9 mouse cellular contexts compared by ENCODE assay signal in the genomic region with DNA sequence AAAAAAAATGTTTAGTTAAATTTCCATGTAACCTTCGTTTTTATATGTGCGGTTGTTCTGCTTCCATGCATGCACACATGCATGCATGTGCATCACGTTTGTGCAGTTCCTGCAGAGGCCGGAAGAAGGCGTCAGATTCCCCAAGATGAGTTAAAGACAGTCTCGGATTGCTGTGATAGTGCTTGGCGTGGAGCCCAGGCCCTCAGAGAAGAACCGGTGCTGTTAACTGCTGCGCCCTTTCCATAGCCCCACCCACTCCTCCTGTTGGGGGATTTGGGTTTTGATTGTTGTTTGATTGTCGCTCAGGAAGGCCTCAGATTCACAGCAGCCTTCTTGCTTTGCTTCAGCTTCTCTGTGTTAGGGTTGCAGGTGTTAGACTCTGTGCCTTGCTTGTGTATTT. TPM values are rescaled to one million over a fixed set of nuclear protein-coding genes. Genes with fewer than 3 reads are reported as not detected.
DNase-seq lines count a peak whose midpoint lies in the region; ATAC-seq and TF ChIP-seq lines count a peak whose summit lies in the region.
"Had no signal": no experiment of that assay in that cellular context is flagged by ENCODE, and none has a peak within 500 bp of the region (broad histone marks: within the 10 kb centered on the region; RNA-seq: fewer than 3 reads in every experiment).

No protein-coding gene starts in this region.

- no peaks in the 10 kb centered on the region for H3K9me3 ChIP-seq in forebrain, postnatal 0 days (ENCODE audit: low read length)
- H3K9me3 ChIP-seq in intestine, embryonic 14.5 days (ENCODE audit: control insufficient read depth, low read length) = no peaks in the 10 kb centered on the region
- no peaks in the 10 kb centered on the region for H3K9me3 ChIP-seq in lung, embryonic 15.5 days
- H3K9me3 ChIP-seq in stomach, embryonic 16.5 days (replicated peaks; ENCODE audit: control insufficient read depth, low read length) = no peaks in the 10 kb centered on the region
- H3K9me3 ChIP-seq: liver, embryonic 15.5 days had no signal

- no peak overlapping the region for H3K4me2 ChIP-seq in forebrain, postnatal 0 days (ENCODE audit: low read depth)
- no peak overlapping the region for H3K4me2 ChIP-seq in intestine, embryonic 14.5 days (ENCODE audit: low read length)
- no peak overlapping the region for H3K4me2 ChIP-seq in lung, embryonic 15.5 days
- H3K4me2 ChIP-seq in stomach, embryonic 16.5 days (ENCODE audit: low read depth, low read length) = peak overlapping the region; percentile 19; the same call in 1 of the 2 replicates
- H3K4me2 ChIP-seq: liver, embryonic 15.5 days had no signal

- TF ChIP-seq CTCF in forebrain, postnatal 0 days (IDR thresholded peaks at IDR 0.05; ENCODE audit: low read depth) = peak; percentile 53

- no peak overlapping the region for H3K9ac ChIP-seq in forebrain, postnatal 0 days
- no peak overlapping the region for H3K9ac ChIP-seq in intestine, embryonic 14.5 days (ENCODE audit: low read length)
- H3K9ac ChIP-seq in lung, embryonic 15.5 days = no peak overlapping the region
- no peak overlapping the region for H3K9ac ChIP-seq in stomach, embryonic 16.5 days (ENCODE audit: low read length)
- H3K9ac ChIP-seq: liver, embryonic 15.5 days had no signal

- 24% methylated on average over 10 of the region's 10 CpGs for WGBS in forebrain, postnatal 0 days
- 25% methylated on average over 10 of the region's 10 CpGs for WGBS in intestine, embryonic 14.5 days
- 20% methylated on average over 10 of the region's 10 CpGs for WGBS in lung, embryonic 15.5 days
- 25% methylated on average over 10 of the region's 10 CpGs for WGBS in stomach, embryonic 16.5 days

- DNase-seq in left cerebral cortex, postnatal 14 days (ENCODE audit: low spot score in 2 of 2) = peak; percentile 36 to 81
- no peak for DNase-seq in left cerebral cortex, postnatal 36 days (ENCODE audit: low spot score in 2 of 2)
- DNase-seq in adipocyte (ENCODE audit: low spot score) = peak; percentile 17
- DNase-seq in forebrain, postnatal 0 days = peak; percentile 71
- DNase-seq in intestine, embryonic 14.5 days (ENCODE audit: low spot score) = peak; percentile 73
- no peak for DNase-seq in urinary bladder, postnatal 4 days (ENCODE audit: low spot score in 2 of 2)

- H3K27me3 ChIP-seq in forebrain, postnatal 0 days (ENCODE audit: insufficient read depth, low read length) = no peaks in the 10 kb centered on the region
- H3K27me3 ChIP-seq in intestine, embryonic 14.5 days (replicated peaks; ENCODE audit: control insufficient read depth, insufficient read depth, low read length) = no peaks in the 10 kb centered on the region
- no peaks in the 10 kb centered on the region for H3K27me3 ChIP-seq in lung, embryonic 15.5 days
- no peaks in the 10 kb centered on the region for H3K27me3 ChIP-seq in stomach, embryonic 16.5 days (ENCODE audit: control insufficient read depth, insufficient read depth, low read length)
- H3K27me3 ChIP-seq: liver, embryonic 15.5 days had no signal

- 0 out of 2 replicates have a peak overlapping the region, but pooled peaks have one; percentile 54 for H3K27ac ChIP-seq in forebrain, postnatal 0 days (ENCODE audit: low read depth, low read length)
- peak overlapping the region; percentile 43 for H3K27ac ChIP-seq in intestine, embryonic 14.5 days (ENCODE audit: low read depth)
- H3K27ac ChIP-seq in lung, embryonic 15.5 days = peak overlapping the region; percentile 77
- H3K27ac ChIP-seq in stomach, embryonic 16.5 days (ENCODE audit: low read length) = peak overlapping the region; percentile 79
- H3K27ac ChIP-seq: liver, embryonic 15.5 days had no signal

- no peak overlapping the region for H3K4me3 ChIP-seq in forebrain, postnatal 0 days (ENCODE audit: low read depth, low read length)
- H3K4me3 ChIP-seq in intestine, embryonic 14.5 days (ENCODE audit: low read depth, low read length) = no peak overlapping the region
- no peak overlapping the region for H3K4me3 ChIP-seq in lung, embryonic 15.5 days
- H3K4me3 ChIP-seq in stomach, embryonic 16.5 days (replicated peaks; ENCODE audit: low read length) = no peak overlapping the region
- H3K4me3 ChIP-seq: liver, embryonic 15.5 days had no signal

- peaks cover 24% of the 10 kb centered on the region for H3K36me3 ChIP-seq in forebrain, postnatal 0 days (ENCODE audit: insufficient read depth)
- H3K36me3 ChIP-seq in intestine, embryonic 14.5 days (ENCODE audit: control insufficient read depth, insufficient read depth, low read length) = peaks cover 25% of the 10 kb centered on the region
- H3K36me3 ChIP-seq in lung, embryonic 15.5 days = peaks cover 24% of the 10 kb centered on the region
- peaks cover 15% of the 10 kb centered on the region; the same call in 1 of the 2 replicates for H3K36me3 ChIP-seq in stomach, embryonic 16.5 days (ENCODE audit: control insufficient read depth, insufficient read depth, low read length)

- peak; percentile 77 for ATAC-seq in forebrain, postnatal 0 days
- ATAC-seq in intestine, embryonic 14.5 days (replicated peaks; ENCODE audit: low FRiP score, low TSS enrichment, low read depth) = 0 out of 2 replicates have a peak, but pooled peaks have one; percentile 58
- ATAC-seq in lung, embryonic 15.5 days (ENCODE audit: borderline replicate concordance, extremely low read depth, low FRiP score, low TSS enrichment) = peak; percentile 71; the same call in 1 of the 2 replicates
- ATAC-seq in stomach, embryonic 16.5 days (ENCODE audit: insufficient read depth, low FRiP score) = peak; percentile 61; the same call in 1 of the 2 replicates

- peaks cover 11% of the 10 kb centered on the region; the same call in 1 of the 2 replicates for H3K4me1 ChIP-seq in forebrain, postnatal 0 days (ENCODE audit: insufficient read depth)
- H3K4me1 ChIP-seq in intestine, embryonic 14.5 days (replicated peaks; ENCODE audit: control insufficient read depth, insufficient read depth, low read length) = peaks cover 35% of the 10 kb centered on the region
- peaks cover 37% of the 10 kb centered on the region for H3K4me1 ChIP-seq in lung, embryonic 15.5 days
- H3K4me1 ChIP-seq in stomach, embryonic 16.5 days (ENCODE audit: control insufficient read depth, insufficient read depth, low read length) = peaks cover 35% of the 10 kb centered on the region

- intact Hi-C loops in left cerebral cortex, postnatal 14 days (cut with DNase I) = no loop called here
- intact Hi-C loops in left cerebral cortex, postnatal 36 days (cut with DNase I) = no loop called here

RNA-seq across cellular contexts. Expression of a gene that starts 10.7 kb away (rescaled TPM):
- 100 to 1,000 TPM; 856 to 890 TPM for total RNA-seq in left cerebral cortex, postnatal 14 days (2021)
- 100 to 1,000 TPM; 783 to 837 TPM for total RNA-seq in left cerebral cortex, postnatal 36 days (2021)
- total RNA-seq in forebrain, postnatal 0 days (2014; rRNA removed) = 596 and 608 TPM in 2 replicates
- 592 and 640 TPM in 2 replicates for polyA plus RNA-seq in forebrain, postnatal 0 days (2015; fragmentation: Nextera tagmentation; extraction: Ambion mirVana)
- 109 and 121 TPM in 2 replicates for polyA plus RNA-seq in intestine, embryonic 14.5 days (2014; fragmentation: Nextera tagmentation; extraction: Ambion mirVana)
- 89.8 and 95.9 TPM in 2 replicates for polyA plus RNA-seq in lung, embryonic 15.5 days (2015; fragmentation: Nextera tagmentation; extraction: Ambion mirVana)
- 90.8 and 96.1 TPM in 2 replicates for polyA plus RNA-seq in stomach, embryonic 16.5 days (2015; fragmentation: Nextera tagmentation; extraction: Ambion mirVana)

RNA-seq across cellular contexts. Expression of a gene that starts 44.4 kb away (rescaled TPM):
- 1 to 10 TPM; 3.7 to 4.7 TPM for total RNA-seq in left cerebral cortex, postnatal 14 days (2021)
- 1 to 10 TPM; 4.6 TPM for total RNA-seq in left cerebral cortex, postnatal 36 days (2021)
- 2.5 and 7.2 TPM in 2 replicates for total RNA-seq in forebrain, postnatal 0 days (2014; rRNA removed)
- polyA plus RNA-seq in forebrain, postnatal 0 days (2015; fragmentation: Nextera tagmentation; extraction: Ambion mirVana) = 1.8 and 3.5 TPM in 2 replicates
- 14.6 and 16.3 TPM in 2 replicates for polyA plus RNA-seq in intestine, embryonic 14.5 days (2014; fragmentation: Nextera tagmentation; extraction: Ambion mirVana)
- polyA plus RNA-seq in lung, embryonic 15.5 days (2015; fragmentation: Nextera tagmentation; extraction: Ambion mirVana) = 7.9 and 8.7 TPM in 2 replicates
- polyA plus RNA-seq in stomach, embryonic 16.5 days (2015; fragmentation: Nextera tagmentation; extraction: Ambion mirVana) = 6.9 and 9.9 TPM in 2 replicates

RNA-seq across cellular contexts. Expression of a gene that starts 44.7 kb away (rescaled TPM):
- 10 to 100 TPM; 19.8 TPM for total RNA-seq in left cerebral cortex, postnatal 14 days (2021)
- 10 to 100 TPM; 22.8 to 23.1 TPM for total RNA-seq in left cerebral cortex, postnatal 36 days (2021)
- 21.2 and 24.9 TPM in 2 replicates for total RNA-seq in forebrain, postnatal 0 days (2014; rRNA removed)
- 27.3 and 29.5 TPM in 2 replicates for polyA plus RNA-seq in forebrain, postnatal 0 days (2015; fragmentation: Nextera tagmentation; extraction: Ambion mirVana)
- polyA plus RNA-seq in intestine, embryonic 14.5 days (2014; fragmentation: Nextera tagmentation; extraction: Ambion mirVana) = 160 and 164 TPM in 2 replicates
- 108 and 113 TPM in 2 replicates for polyA plus RNA-seq in lung, embryonic 15.5 days (2015; fragmentation: Nextera tagmentation; extraction: Ambion mirVana)
- polyA plus RNA-seq in stomach, embryonic 16.5 days (2015; fragmentation: Nextera tagmentation; extraction: Ambion mirVana) = 131 and 137 TPM in 2 replicates

RNA-seq across cellular contexts. Expression of a gene that starts 56.2 kb away (rescaled TPM):
- 10 to 100 TPM; 39.4 to 44.3 TPM for total RNA-seq in left cerebral cortex, postnatal 14 days (2021)
- 10 to 100 TPM; 39.8 to 41.6 TPM for total RNA-seq in left cerebral cortex, postnatal 36 days (2021)
- total RNA-seq in forebrain, postnatal 0 days (2014; rRNA removed) = 27.8 and 30.1 TPM in 2 replicates
- polyA plus RNA-seq in forebrain, postnatal 0 days (2015; fragmentation: Nextera tagmentation; extraction: Ambion mirVana) = 52.7 and 59.8 TPM in 2 replicates
- 57.1 and 58.2 TPM in 2 replicates for polyA plus RNA-seq in intestine, embryonic 14.5 days (2014; fragmentation: Nextera tagmentation; extraction: Ambion mirVana)
- polyA plus RNA-seq in lung, embryonic 15.5 days (2015; fragmentation: Nextera tagmentation; extraction: Ambion mirVana) = 43.7 and 47.9 TPM in 2 replicates
- 43.0 and 47.0 TPM in 2 replicates for polyA plus RNA-seq in stomach, embryonic 16.5 days (2015; fragmentation: Nextera tagmentation; extraction: Ambion mirVana)

RNA-seq across cellular contexts. Expression of a gene that starts 56.2 kb away (rescaled TPM):
- 10 to 100 TPM; 45.7 to 47.0 TPM for total RNA-seq in left cerebral cortex, postnatal 14 days (2021)
- total RNA-seq in left cerebral cortex, postnatal 36 days (2021) = 10 to 100 TPM; 57.0 to 57.8 TPM
- 50.6 and 54.2 TPM in 2 replicates for total RNA-seq in forebrain, postnatal 0 days (2014; rRNA removed)
- 60.7 and 71.2 TPM in 2 replicates for polyA plus RNA-seq in forebrain, postnatal 0 days (2015; fragmentation: Nextera tagmentation; extraction: Ambion mirVana)
- 52.4 and 54.6 TPM in 2 replicates for polyA plus RNA-seq in intestine, embryonic 14.5 days (2014; fragmentation: Nextera tagmentation; extraction: Ambion mirVana)
- 49.4 and 52.2 TPM in 2 replicates for polyA plus RNA-seq in lung, embryonic 15.5 days (2015; fragmentation: Nextera tagmentation; extraction: Ambion mirVana)
- polyA plus RNA-seq in stomach, embryonic 16.5 days (2015; fragmentation: Nextera tagmentation; extraction: Ambion mirVana) = 49.3 and 51.6 TPM in 2 replicates

Comparison
In these comparisons a context has a peak if more than half of its experiments do, and no peak if none do; other contexts are left out.
1. DNase-seq: peak in left cerebral cortex, postnatal 14 days (2 of 2), adipocyte (single experiment), forebrain, postnatal 0 days (single experiment) and intestine, embryonic 14.5 days (single experiment); none in left cerebral cortex, postnatal 36 days (0 of 2) and urinary bladder, postnatal 4 days (0 of 2).
2. Peak in every context shown above with its lines, with median percentiles within 50 percentile points of each other: ATAC-seq and H3K27ac ChIP-seq.